Mouse (Mus musculus) frontal cortex, adult 2 months (tissue): ENCODE measurements around the gene Fcrl5. TPM values are rescaled to one million over a fixed set of nuclear protein-coding genes. Genes with fewer than 3 reads are reported as not detected.
A peak's percentile ranks its signal among the peaks of the same experiment; 100 is the strongest.

Source experiments
- DNase-seq, 2 experiments: peaks; one replicate each; pipeline ENCODE4 v3.0.0; 2022; ENCODE audit warnings: low spot score in 1 of 2; ENCODE audit errors: extremely low spot score in 1 of 2
- polyA plus RNA-seq: library from polyadenylated mRNA; depleted of rRNA; stranded (reverse); fragments of >200 nt; gene quantifications from 2 replicates; pipeline ENCODE4 v1.2.3, GENCODE M21; 2012

Gene Fcrl5
- polyA plus RNA-seq, 1 experiment: not detected

GRCm38 (mm10) chr3:87500088-87501055 lies 64.8 kb downstream of the Fcrl5 start:
- DNase-seq: no peak

- DNase-seq: no peak
These were observed 65.6 kb downstream of the Fcrl5 start for GRCm38 (mm10) chr3:87501151-87501550.

DNA sequence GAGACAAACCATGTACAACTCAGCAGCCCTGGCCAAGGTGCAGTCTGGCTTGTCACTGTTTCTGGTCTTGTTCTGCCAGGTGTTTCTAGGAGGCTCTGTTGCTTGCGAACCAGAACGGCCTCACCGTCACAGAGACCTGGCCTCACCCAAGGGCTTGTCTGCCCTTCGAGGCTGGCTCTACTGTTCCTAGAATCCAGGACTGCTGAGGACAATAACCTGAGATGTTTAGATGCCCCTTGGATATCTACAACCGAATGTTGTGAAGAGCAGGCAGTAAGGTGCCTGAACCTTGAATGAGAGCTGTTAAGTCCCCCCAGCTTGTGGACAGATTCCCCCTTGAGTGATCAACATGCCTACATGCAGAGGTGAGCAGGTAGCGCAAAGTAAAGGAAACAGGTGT lies 67.2 kb downstream of the Fcrl5 start:
- no peak for DNase-seq

DNA sequence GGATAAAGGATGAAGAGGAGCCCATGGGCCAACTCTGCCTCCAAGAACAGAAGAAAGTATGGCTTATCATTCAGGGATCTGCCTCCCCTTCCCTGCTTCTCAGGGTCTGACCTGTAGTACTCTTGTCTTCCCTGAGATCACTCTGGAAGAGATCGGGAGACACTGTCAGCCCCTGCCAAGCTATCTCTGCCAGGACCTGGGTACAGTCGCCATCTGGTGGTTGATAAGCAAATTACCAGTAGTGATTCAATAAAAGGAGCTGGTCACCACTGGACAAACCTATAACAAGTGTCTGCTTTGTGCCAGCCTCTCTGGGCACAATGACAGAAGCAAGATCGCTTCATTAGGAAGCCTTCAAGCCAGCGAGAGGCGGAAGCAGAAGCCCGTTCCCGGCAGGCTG lies 68.8 kb downstream of the Fcrl5 start:
- peak in 1 of 2 experiments; percentile 71 for DNase-seq

DNA sequence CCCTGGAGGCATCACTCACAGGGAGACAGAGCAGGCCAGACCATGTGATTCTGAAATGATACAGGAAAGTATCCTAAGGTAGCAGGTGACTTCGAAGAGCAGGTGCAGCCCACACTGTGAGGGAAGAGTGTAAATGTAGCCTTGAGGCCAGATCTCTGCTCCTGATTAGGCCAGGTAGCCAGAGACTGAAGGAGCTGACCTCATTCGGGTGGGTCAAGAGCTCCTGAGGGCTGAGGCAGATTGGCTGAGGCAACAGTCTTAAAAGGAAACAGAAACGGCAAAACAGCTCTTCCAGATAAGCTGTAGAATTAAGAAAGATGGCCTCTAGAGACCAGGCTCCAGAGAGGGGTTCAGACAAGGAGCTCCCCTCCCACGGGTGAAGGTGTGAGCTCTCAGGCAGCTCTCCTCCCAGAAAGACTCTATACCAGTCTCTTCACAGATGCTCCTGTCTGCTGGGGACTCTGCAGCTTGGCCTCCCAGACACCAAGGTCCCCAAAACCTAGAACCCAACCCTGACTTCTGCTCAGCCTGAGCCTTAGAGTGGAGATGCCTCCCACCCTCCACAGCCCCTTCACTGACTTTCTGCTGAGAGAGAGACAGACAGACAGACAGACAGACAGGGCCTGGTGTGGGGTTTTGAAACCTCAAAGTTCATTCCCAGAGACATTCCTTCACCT lies 69.3 kb downstream of the Fcrl5 start:
- DNase-seq: no peak

- DNase-seq: no peak
These were observed 71.2 kb downstream of the Fcrl5 start for GRCm38 (mm10) chr3:87506456-87507416.

GRCm38 (mm10) chr3:87508205-87508901 lies 72.8 kb downstream of the Fcrl5 start:
- DNase-seq: peak; percentile 60 to 95

DNA sequence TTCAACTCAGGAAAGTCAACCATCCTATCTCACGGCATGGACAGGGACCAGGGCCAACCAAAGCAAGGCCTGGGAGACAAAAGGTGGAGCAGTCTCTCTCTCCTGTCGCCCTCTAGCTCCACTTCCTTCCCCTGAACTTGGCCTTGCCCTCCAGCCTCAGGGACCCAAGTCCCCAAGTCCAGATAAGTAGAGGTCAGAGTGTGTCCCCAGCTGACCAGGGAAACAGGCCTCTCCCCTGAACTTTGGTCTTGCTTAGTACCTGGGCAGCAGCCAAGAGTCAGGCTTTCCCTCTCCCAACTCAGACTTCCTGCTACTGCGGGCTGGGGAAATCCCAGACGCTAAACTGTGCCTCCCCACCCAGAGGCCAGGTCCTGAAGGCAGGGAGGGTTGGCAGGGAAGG lies 73.5 kb downstream of the Fcrl5 start:
- DNase-seq: no peak

DNA sequence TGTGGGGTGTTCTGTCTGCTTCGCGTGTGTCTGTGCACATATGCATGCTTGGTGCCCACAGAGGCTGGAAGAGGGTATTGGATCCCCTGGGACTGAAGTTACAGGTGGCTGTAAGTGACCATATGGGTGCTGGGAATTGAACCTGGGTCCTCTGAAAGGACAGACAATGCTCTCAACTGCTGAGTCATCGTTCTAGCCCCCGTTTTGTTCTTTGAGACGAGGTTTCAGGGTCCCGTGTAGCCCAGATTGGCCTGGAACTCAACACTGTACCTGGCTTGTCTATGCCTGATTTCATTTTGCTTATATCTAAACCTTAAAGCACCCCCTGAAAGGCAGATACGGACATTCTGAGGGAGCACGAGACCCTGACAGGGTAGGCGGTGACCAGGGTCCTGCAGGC lies 75.3 kb downstream of the Fcrl5 start:
- no peak for DNase-seq

GRCm38 (mm10) chr3:87511971-87512765 lies 76.6 kb downstream of the Fcrl5 start:
- DNase-seq: no peak

DNA sequence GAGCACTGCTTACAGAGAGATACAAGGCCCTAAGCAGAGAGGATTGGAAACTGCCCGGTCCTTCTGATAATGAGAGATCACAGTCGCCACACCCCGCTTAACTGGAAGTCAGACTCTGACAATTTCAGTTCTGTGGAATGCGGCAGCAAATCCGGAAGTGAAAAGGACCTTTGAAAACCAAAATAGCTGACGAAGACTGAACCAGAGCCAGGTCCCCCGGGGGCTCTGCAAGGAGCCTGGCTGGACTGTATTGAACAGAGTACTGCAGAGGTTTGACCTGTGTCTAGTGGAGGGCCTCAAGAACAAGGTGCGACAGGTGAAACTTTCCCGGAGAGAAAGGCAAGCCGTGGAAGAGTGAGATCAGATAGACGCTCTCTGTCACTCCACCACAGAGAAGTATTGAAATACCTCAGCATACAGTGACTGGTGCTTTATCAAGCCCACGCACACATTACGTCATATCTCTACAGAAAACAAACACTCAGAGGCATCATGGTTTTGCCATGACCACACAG lies 80.1 kb downstream of the Fcrl5 start:
- DNase-seq: no peak

DNA sequence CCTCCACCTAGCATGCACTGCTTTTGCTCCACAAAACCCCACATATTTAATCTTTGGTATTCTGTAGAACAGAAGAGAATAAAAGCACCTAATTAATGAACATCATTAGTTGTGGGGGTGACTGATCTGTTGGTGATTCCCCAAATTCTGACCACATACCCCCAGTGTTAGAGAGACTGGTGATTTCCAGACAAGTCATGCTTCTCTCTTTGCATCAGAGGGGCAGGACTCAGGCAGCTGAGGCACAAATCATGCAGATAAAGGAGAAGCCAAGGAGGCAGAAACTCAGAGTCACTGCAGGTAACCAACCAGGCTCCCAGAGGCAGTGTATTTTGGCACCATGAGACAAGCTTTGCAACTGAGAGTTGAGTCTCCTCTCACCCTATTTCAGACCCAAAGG lies 82.9 kb downstream of the Fcrl5 start:
- no peak for DNase-seq

GRCm38 (mm10) chr3:87521126-87521525 lies 85.6 kb downstream of the Fcrl5 start:
- no peak for DNase-seq

GRCm38 (mm10) chr3:87521833-87522232 lies 86.3 kb downstream of the Fcrl5 start:
- no peak for DNase-seq

DNA sequence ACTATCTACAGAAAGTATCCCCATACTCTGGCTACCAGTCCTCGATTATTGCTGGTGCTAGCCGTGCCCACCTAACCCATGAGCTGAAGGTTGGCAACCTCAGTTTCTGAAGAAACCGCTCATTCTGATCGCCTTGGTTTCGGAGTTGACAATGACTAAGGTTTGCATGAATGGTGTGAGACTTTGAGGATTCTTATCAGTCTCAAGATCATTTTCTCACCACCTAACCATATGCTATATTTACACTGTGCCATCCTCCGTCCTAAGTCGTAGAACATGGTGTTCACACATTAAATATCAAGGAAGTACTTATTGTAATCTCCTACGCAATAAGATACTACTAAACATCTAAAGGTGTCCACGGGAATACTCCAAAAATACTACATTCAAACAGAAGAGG lies 88.1 kb downstream of the Fcrl5 start:
- no peak for DNase-seq

GRCm38 (mm10) chr3:87525043-87525836 lies 89.7 kb downstream of the Fcrl5 start, which contains the start of gene Etv3:
Gene Etv3, plus strand, starts transcription at chr3:87525407.
- DNase-seq: peak; percentile 70 to 90

- no peak for DNase-seq
These were observed 90.4 kb downstream of the Fcrl5 start for GRCm38 (mm10) chr3:87525837-87526570.
